Mouse (Mus musculus): ENCODE measurements at regions not wholly inside any gene's neighbourhood (a gene's known extent, or its start where the extent isn't known, plus 50 kb on each side); places are given as distances from the start of the nearest gene placed in this dataset.

- no peak for DNase-seq (ENCODE audit: low spot score in 2 of 2)
Observed at GRCm38 (mm10) chr8:34571736-34572135, 460.2 kb upstream of the Gm10131 start.

GRCm38 (mm10) chr8:34562278-34562677, 450.7 kb upstream of the Gm10131 start:
- DNase-seq (ENCODE audit: low spot score in 2 of 2): no peak

GRCm38 (mm10) chr8:34549786-34550185, 438.2 kb upstream of the Gm10131 start:
- DNase-seq (ENCODE audit: low spot score in 2 of 2): no peak

- no peak for DNase-seq (ENCODE audit: low spot score in 2 of 2)
Observed at GRCm38 (mm10) chr8:34546815-34547214, 435.3 kb upstream of the Gm10131 start.

- no peak for DNase-seq (ENCODE audit: low spot score in 2 of 2)
Observed at GRCm38 (mm10) chr8:34542361-34543038, 431.0 kb upstream of the Gm10131 start.

- DNase-seq (ENCODE audit: low spot score in 2 of 2): no peak
Observed at GRCm38 (mm10) chr8:34539232-34539631, 427.7 kb upstream of the Gm10131 start.

GRCm38 (mm10) chr8:34535434-34535833, 423.9 kb upstream of the Gm10131 start:
- DNase-seq (ENCODE audit: low spot score in 2 of 2): no peak

GRCm38 (mm10) chr8:34533421-34533820, 421.9 kb upstream of the Gm10131 start:
- DNase-seq (ENCODE audit: low spot score in 2 of 2): no peak

GRCm38 (mm10) chr8:34530896-34531679, 419.6 kb upstream of the Gm10131 start:
- DNase-seq (ENCODE audit: low spot score in 2 of 2): no peak

GRCm38 (mm10) chr8:34530046-34530445, 418.5 kb upstream of the Gm10131 start:
- no peak for DNase-seq (ENCODE audit: low spot score in 2 of 2)

- DNase-seq (ENCODE audit: low spot score in 2 of 2): peak; percentile 26 to 43
Observed at GRCm38 (mm10) chr8:34529452-34529851, 417.9 kb upstream of the Gm10131 start.

- no peak for DNase-seq (ENCODE audit: low spot score in 2 of 2)
Observed at GRCm38 (mm10) chr8:34528213-34528612, 416.7 kb upstream of the Gm10131 start.

- DNase-seq (ENCODE audit: low spot score in 2 of 2): no peak
Observed at GRCm38 (mm10) chr8:34525231-34525630, 413.7 kb upstream of the Gm10131 start.

- DNase-seq (ENCODE audit: low spot score in 2 of 2): no peak
Observed at GRCm38 (mm10) chr8:34523849-34524248, 412.3 kb upstream of the Gm10131 start.

- DNase-seq (ENCODE audit: low spot score in 2 of 2): no peak
Observed at GRCm38 (mm10) chr8:34521316-34521715, 409.8 kb upstream of the Gm10131 start.

- no peak for DNase-seq (ENCODE audit: low spot score in 2 of 2)
Observed at GRCm38 (mm10) chr8:34520664-34521063, 409.1 kb upstream of the Gm10131 start.

GRCm38 (mm10) chr8:34513459-34514090, 402.0 kb upstream of the Gm10131 start:
- no peak for DNase-seq (ENCODE audit: low spot score in 2 of 2)

- DNase-seq (ENCODE audit: low spot score in 2 of 2): no peak
Observed at GRCm38 (mm10) chr8:34505829-34506555, 394.5 kb upstream of the Gm10131 start.

- DNase-seq (ENCODE audit: low spot score in 2 of 2): no peak
Observed at GRCm38 (mm10) chr8:34505102-34505501, 393.6 kb upstream of the Gm10131 start.

GRCm38 (mm10) chr8:34502606-34503162, 391.1 kb upstream of the Gm10131 start:
- DNase-seq (ENCODE audit: low spot score in 2 of 2): no peak

GRCm38 (mm10) chr8:34499196-34499595, 387.7 kb upstream of the Gm10131 start:
- DNase-seq (ENCODE audit: low spot score in 2 of 2): no peak

GRCm38 (mm10) chr8:34496751-34497150, 385.2 kb upstream of the Gm10131 start:
- no peak for DNase-seq (ENCODE audit: low spot score in 2 of 2)

Measured in right cerebral cortex, adult 2 months (tissue).